Mouse (Mus musculus): ENCODE results near the gene Tcf7l2. TPM values are rescaled to one million over a fixed set of nuclear protein-coding genes. Genes with fewer than 3 reads are reported as not detected.

Tcf7l2 gene
- total RNA-seq, 2 experiments from 2014 or later: 22.8 to 26.1 TPM

DNA sequence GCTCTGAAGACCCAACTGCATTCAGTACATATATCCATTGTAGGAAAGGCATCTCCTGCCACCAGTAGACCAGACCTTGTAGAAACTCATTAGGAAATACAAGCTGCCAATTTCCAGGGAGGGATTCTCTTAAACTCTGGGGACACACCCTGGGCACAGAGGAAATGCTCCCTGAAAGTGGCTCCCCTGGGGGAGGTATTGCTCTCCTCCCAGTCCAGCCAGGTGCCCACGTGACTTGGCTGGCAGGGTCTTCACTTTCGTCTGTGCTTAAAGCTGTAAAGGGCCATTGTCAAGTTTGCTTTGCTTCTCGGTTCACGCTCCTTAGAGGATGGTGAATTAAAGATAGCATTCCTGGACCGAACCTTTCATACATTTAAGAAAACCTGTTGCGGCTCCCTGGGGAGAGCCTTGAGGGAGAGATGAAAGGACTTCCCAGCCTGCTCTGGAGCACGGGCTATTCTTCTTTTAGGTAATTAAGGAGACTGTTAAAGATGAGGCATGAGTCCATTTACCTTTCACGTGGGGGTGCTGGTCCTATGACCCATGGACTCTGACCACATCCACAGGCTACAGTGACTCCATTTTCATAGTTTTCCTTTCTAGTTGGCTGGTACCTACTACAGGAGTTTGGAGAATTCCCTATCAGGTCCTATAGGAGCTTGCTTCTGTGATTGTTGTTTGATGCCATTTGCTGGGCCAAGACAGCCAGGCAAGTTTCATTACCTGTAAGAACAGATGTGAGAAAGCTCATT, 52.8 kb downstream of the Tcf7l2 start:
- peak; percentile 68 for DNase-seq

DNA sequence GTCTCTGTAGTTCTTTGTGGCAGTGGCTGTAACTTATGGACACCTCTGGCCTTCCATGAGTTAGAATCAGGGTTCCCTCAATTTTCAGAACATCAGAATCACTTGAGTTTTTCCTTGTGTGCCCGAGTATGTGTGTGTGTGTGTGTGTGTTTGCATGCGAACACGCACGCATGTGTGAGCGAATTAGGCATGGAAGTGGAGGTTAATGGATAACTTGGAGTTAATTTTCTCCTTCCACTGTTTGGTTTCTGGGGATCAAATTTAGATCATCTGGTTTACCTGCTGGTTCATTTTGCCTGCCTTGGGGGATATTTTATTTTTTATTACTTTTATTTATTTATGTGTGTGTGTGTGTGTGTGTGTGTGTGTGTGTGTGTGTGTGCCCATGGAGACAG, 53.3 kb downstream of the Tcf7l2 start:
- DNase-seq: no peak

DNA sequence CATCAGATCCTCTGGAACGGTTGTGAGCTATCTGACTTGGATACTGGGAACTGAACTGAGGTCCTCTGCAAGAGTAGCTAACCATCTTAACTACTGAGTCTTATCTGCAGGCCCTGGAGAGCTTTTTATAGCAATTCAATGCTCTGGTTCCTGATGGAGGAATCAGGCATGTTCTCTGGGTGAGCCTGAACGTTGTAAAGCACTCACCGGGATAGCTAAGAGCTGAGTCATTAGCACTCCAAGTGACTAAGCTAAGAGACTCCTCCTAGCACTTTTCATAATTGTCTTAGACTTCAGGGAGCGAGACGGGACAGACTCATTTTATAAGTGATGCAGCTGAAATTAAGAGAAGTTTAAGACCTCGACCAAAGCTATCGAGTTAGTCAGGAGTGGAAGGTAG, 53.7 kb downstream of the Tcf7l2 start:
- no peak for DNase-seq

DNA sequence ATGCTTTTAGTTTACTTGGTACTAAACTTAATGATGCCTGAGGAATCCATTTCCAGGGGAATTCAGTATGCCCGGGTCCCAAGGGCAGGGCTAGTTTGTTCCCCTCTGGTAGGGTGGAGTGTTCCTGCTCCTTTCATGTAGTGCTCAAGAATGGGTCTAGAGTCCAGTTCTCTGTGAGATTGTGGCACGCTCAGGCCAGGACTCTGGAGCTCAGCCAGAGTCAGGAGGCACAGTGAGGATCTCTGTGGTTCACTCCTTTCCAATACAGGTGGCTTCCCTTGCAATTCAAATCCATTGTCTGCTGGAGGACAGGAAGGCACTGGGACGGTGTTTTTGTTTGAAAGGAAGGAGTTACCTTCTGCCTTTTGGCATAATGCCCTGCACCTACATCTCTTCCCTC, 56.2 kb downstream of the Tcf7l2 start:
- DNase-seq: no peak

DNA sequence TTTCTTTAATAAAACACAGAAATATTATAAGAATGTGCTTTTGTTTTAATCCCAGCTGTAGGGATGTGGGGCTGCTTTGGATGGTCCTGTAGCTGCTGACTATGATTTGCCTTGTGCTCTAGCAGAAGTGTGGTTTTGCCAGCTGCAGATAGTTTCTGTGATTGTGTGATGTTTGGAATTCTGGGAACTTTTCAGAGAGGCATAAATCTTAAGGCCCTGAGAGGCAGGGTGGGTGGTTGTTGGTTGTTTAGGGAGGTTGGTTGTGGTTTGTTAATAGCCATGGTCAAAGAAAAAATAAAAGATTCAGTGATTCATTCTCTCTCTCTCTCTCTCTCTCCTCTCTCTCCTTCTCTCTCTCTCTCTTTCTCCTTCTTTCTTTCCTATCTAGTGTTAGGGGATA, 57.8 kb downstream of the Tcf7l2 start:
- DNase-seq: no peak

DNA sequence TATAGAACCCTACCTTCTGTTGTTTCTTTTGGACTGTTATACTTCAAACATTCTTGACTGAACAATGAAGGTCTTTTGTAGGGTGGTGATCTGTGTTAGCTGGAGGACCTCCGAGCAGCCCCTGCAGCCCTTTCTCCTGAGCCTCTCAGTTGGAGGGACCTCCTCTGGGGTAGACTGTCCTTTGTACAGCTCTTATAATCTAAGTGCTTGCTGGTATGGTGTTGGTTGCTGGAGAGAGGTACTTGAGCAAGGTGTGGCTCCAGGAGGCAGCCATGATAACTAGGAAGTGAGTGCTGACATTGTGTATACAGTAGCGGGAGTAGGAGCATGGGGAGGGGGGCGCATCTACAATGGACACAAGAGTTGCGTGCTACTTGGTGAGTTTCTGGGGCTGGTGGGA, 58.4 kb downstream of the Tcf7l2 start:
- no peak for DNase-seq

DNA sequence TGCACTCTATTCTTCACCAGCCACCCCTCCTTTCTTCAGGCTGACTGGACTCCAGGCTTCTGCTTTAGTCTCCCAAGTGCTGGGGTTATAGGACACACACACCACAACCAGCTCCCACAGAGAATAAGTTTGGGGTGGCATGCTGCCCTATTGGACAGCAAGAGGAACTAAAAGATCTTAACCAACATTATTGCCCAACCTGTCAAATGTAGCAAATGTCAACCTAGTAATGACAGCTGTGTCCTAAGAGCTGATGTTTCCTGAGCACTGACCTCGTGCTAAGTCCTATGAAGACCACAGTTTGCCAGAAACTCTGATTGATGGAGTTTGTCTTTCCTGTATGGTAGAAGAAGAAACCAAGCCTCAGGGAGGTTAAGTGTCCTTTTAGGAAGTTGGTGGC, 61.5 kb downstream of the Tcf7l2 start:
- DNase-seq: no peak

DNA sequence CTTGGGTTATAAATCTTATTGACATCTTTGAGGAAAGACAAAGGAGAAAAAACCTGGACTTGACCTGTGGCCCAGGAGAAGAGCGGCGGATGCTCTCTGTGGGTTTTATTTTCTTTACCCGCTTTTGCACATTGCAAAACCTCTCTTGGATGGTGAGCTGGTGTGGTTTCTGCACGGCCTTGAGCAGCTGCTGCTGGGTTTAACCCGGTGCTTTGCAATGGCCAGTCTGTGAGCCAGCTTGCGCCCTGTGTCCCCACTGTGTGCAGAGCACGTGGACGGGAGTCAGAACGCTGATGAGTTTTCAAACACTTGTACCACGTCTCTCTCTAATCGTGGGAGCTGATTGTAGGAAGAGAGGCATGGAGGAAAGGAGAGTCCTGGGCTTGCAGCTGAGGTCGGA, 62.2 kb downstream of the Tcf7l2 start:
- DNase-seq: no peak

DNA sequence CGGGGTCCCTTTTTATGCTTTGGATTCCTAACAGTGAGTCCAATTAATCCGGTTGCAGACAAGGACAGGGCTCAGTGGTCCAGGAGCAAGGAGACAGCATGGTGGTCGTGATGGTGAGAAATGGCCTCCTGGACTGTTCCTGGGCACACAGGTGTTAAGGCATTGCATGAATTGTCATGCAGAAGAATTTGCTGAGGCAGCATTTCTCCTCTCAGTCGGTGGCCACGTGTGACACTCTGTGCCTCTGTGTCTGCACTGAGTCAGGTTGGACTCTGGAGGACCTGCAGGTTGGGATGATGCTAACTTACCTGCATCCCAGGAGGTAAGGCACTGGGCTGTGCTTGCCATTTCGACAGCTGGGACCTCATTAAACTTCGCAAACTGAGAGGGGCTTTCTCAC, 63.2 kb downstream of the Tcf7l2 start:
- DNase-seq: no peak

DNA sequence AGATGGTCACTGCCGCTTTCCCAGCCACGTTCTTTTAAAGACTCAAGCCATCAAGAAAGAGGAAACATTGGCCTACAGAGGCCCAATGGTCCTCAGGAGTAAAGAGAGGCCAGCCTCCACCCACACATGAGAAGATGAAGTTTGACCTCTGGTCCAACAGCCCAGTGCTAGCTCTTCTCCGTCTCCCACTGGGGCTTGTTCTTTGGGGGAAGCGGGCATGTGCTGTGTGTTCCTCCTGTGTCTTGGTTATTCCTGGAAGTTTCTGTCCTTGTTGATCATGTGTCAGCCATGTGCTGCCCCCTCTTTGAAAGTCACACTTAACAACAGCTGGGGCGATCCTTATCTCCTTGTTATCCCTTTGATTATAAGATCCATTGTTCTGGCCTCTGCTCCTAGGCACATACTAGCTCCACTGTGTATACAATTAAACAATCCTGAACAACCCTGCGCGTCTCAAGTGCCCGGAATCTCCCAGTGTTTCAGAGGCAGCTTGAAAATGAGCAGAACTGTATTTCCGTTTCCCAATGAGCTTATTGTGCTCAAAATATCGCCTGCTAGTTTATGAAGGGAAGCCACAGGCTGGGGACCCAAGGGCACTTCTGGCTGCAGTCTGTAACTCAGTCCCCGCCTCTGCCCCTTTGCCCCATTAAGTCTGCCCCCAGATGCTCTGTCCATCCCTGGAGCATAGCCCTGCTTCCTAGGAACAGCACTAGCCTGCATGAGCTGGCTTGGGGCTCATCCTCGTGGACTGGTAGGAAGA, 65.0 kb downstream of the Tcf7l2 start:
- peak; percentile 36 for DNase-seq

DNA sequence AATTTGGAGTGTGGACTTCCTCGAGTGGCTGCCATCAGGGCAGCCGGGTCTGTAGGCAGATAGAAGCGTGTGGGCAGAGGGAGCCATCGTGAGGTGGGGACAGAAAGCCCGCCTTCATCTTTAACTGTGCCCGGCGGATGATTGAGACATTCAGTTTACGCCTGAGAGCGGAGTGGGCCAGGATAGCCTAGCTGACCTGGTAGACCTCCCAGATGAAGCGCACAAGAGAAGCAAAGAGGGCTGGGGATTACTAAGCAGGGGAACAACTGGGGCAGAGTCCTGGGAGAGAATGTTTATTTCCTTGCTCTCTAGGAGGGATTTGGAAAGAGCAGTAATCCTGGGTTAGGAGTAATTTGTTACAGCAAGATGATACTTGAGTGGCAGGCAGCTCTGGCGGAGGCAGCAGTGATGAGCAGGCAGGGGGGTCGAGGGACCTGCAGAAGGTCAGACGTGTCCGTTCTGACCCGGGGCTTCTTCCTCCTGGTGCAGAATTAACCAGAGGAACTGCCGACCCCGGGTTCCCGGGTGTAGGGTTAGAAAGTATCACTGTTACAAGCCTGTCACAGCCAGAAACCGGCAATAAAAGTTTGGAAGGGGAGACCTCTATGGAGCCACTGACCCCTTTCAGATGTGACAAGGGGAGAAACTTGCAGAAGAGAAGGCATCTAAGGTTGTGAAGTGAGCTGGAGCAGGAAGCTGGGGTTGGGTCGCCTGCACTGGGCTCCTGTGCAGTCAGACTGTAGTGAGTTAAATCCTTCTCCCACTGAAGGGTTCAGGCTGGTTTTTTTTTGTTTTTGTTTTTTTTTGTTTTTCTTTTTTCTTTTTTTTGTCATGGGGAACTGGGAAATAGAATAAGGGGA, 65.8 kb downstream of the Tcf7l2 start:
- DNase-seq: no peak

DNA sequence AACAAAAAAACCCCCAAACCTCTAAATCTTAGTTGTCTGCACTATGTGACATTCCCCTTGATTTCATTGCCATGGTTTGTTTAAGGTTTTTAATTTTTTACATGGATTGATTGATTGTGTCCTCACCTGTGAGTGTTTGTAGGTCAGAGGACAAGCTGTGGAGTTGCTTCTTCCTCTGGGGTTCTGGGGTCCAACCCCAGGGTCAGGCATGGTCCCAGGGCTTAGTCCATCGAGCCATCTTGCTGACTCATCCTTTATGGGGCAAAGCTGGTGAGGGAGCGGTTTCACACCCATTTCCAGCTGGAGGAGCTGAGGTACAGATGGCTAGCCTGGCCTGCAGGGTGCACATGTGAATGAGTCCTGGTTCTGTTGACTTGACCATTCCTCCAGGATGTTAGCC, 66.7 kb downstream of the Tcf7l2 start:
- no peak for DNase-seq

DNA sequence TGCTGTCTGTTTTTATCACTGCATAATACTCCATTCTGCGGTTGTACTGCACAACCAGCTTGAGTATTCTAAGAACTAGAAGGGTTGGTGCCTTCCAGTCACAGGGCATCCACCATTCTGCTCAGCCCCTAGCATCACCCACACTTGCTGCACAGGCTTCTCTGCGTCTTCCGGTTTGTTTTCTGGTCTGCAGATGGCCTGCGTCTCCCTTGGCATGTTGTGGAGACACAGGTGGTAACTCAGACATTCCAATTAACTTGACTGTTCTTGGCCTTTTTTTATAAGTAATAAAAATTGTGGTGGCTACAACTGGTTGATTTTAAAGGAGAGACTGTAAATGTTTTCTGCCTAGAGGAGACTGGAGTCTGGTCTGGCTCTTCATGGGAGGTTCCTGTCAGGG, 67.9 kb downstream of the Tcf7l2 start:
- DNase-seq: no peak

DNA sequence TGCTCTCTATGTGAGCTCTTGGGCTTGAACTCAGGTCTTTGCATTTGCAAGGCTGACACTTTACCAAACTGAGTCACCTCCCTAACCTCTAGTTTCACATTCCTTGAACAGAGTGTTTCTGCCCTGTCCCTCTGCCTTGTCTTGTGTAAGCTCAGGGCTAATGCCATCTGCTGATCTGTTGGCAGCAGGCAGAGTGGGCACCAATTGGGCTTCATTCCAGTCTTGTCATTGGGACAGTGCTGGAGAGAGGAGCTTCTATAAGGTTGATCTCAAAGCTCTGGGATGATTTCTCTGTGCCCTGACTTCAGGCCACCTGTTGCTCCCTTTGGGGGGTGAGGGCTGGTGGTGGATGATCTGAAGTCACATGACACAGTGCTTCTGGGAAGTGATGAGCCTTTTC, 70.6 kb downstream of the Tcf7l2 start:
- DNase-seq: no peak

DNA sequence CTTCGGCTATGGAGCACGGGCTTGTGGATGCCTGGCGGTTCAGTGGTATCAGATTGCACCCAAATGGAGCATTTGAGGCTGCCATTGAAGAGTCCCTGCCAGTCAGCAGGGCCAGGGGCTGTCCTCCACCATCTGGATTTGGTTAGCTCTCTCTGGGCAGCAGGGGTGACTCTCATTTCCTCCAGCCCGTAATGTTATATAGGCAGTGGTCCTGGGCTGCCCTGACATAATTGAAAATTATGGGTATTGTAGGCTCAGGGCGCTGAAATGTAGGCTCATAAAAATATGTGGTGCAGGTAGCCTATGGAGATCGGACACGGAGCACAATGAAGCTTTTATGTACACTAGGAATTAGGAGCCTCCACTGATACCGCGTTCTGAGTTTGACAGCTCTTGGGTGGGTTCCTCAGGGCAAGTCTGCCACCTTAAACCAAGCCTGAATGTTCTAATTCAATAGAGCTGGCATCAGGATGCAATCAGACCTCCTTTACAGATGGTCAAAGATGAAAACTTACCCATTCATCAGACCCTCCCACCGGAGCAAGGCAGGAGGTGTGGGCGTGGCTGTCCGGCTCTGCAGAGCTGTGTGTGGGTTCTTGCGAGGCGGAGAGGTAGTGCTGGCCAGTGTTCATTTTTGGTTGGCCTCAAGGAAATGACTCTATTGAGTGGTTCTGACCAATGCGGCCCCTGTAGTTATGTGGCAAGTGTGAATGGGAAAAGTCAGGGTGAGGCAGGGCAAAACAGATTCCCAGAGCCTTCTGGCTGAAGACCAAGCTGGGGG, 73.6 kb downstream of the Tcf7l2 start:
- no peak for DNase-seq

DNA sequence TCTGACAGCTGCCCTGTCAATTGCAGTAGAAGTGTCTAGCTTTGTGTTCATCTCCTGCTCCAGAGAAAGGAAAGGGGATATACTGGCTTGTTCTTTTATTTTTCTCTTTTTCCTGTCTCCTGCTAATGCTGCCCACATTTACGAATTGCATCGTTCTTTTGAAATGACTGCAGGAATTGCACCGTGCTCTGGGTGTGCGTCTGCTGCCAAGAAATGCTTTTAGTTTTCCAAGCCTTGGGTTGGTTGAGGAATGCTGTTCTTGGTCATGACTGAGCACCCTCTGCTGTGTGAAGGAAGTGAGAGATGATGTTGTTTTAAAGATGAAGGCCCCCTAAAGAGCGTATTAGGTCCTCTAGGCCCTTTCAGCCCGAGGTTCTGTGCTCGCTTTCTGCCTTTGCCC, 75.4 kb downstream of the Tcf7l2 start:
- DNase-seq: no peak

DNA sequence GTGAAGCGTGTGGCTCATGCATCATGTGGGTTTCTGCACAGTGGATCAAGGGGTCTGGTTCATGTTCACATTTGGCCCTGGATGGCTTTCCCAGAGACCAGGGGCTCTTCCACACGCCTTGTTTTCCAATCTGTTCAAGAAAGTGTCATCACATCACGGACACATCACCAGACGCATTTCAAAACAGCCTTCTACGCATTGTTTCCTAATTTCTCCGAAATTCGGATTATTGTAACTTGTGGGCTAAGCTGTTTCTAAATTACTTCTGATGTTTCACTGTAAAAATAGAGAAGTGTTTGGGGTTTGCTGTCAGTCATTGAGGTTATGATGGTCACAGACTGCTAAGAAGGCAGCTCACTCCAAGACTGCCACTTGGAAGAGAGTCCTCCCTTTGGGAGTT, 78.6 kb downstream of the Tcf7l2 start:
- no peak for DNase-seq

DNA sequence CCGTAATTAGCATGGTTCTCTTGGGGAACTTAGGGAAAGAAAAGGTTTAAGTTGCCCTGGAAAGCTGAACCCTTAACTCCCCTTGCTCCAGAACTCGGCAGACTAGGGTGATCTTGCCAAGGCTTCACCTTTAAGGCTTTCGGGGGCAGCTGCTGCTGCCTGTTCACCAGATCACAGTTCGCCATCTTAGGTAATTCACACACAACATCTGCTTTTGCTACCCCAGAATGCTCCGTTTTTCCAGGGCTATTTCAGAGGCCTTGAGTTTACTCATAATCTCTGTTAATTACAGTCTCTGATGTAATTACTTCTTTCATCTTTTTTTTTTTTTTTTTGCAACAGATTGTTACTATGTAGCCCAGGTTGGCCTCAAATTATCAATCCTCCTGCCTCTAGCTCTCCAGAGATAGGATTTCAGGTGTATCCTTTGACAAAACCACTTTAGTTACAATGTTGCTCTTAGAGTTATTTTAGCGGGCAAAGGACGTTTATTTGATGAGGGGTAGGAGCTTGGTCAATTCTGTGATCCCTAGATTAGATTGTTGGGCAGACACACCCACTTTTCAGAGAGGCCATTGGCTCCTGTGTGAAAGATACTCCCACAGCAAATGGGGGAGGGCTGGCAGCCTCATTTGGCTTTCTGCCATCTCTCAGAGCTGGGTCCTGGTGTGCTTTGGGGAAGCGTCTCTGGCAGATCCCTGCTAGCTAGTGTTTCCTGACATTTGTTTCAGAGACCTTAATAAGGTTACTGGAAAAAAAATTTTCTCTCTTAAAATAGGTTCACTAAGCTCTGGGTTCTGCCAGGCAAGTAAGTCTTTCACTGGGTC, 83.6 kb downstream of the Tcf7l2 start:
- peak; percentile 66 for DNase-seq

DNA sequence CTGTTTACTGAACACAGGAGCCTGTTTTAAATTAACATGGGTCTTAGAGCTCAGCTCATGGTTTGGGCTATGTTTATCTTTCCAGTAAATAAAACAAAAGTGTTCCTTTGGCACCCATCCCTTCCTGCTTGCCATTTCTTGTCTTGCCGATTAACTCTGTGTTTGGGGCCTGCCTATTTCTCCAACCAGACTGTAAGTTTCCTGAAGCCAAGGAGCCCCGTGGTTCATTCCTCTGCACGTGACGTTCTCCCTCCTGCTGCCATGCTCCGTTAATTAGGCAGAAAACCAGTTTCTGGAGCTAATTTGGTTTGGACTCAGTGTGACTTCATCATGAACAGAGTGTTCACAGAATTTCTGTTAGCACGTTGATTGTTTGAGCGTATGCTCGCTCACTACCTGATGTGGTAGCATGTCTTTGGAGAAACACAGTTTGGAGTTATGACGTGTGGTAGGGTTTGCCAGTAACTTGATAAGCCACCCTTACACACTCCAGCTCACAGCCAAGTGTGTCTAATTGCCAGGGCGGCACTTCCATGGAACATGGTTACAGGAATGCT, 84.4 kb downstream of the Tcf7l2 start:
- DNase-seq: no peak

DNA sequence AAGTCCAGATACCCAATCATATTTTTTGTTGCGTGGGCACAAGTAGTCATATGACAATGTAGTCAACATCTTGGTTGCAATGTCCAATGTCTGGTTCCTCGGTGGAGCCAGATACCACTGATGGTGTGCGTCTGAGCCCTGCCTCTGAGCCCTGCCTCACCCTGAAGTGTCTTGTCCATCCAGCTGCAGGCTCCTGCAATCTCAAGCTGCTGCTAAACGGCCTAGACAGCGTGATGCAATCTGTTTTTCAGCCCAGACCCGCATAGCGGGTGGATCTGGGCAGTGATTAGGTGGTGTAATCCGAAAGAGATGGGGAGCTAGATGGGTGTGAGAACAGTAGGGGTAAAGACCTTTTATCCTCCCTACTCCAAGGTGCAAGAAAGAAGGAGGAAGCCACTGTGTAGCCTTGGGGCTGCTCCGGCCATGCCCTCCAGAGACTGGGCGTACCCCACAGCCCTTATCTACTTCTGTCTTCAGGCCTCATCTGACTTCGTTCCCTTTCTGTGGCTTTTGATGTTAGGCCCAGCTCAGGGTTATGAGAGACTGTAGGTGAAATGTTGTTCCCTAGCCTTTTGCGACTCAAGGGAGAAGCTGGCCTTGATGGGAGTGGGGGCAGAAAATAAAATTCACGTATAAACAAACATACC, 86.1 kb downstream of the Tcf7l2 start:
- DNase-seq: no peak
